Mouse (Mus musculus): ENCODE measurements around the gene Tle4. TPM values are rescaled to one million over a fixed set of nuclear protein-coding genes. Genes with fewer than 3 reads are reported as not detected.

Gene Tle4
- total RNA-seq, 2 experiments from 2014 or later, result 15.6 to 18.5 TPM

DNA sequence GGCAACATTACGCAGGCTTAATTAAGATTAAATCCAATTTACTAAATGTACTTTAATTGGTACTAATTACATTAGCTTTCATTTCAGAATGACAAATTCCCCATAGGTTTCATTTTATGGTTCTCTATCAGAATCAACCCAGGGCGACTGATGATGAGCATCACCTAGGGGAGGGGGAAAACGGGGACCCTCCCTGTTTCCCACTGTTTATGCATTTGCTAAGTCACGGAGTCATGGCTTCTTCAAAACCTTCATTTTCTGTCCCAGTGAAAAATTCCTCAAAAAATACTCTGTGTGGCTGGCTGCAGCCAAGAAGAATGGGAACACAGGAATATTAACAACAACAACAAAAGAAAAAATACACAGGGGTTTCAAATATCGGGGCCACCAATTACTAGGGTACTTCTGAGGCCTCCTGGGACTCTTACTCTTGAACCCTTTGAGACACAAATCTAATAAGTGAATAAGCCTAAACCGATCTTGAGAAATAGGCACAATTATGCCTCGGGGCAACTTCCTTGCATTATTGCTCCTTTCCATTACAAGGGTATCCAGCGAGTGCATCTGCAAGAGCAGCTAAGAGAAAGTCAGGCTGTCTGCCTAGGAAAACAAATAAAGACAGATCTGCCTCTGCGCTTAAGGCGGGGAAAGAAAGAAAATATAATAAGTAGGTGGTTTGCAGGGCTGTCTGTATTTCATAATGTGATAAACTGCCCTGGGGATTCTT, 5.9 kb downstream of the Tle4 start:
- no peak for DNase-seq (ENCODE audit: low spot score in 2 of 2)

DNA sequence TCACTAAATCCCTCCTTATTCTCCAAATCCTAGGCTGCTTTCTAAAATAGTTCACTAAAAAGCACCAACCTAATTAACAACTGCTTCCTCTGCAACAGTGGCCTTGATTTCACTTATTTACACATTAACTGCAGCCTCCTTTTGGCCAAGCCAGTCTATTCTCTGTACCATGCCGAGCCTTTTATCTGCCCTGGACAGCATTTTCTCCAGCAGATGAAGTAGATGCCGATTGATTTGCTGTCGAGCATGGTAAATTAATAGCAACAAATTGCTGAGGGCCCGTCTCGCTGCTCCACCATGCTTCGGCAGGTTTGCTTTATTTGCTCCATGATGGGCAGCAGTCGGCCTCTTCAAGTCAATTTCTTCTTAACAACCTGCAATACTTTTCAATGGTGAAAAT, 7.7 kb downstream of the Tle4 start:
- DNase-seq (ENCODE audit: low spot score in 2 of 2), result no peak

GRCm38 (mm10) chr19:14588221-14589123, 9.4 kb downstream of the Tle4 start:
- DNase-seq (ENCODE audit: low spot score in 2 of 2), result no peak

GRCm38 (mm10) chr19:14586171-14586570, 11.7 kb downstream of the Tle4 start:
- DNase-seq (ENCODE audit: low spot score in 2 of 2), result no peak

DNA sequence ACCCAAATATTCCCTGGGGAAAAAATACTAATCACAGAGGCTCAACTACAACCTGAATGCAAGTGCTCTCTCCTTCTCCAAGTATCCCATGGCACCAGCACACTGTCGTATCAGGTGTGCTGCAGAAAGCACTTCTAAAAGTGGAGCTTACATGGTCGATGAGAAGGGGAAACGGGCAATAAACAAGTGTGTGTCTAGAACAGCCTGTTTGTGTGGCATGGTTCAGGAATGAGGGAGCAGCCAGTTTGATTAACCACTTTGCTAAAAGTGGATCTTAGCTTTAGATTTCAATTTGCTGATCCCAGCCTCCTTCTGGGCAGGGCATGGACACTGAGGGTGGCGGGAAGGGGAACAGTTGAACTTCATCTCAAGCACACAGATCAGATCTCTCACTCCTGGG, 12.1 kb downstream of the Tle4 start:
- no peak for DNase-seq (ENCODE audit: low spot score in 2 of 2)

DNA sequence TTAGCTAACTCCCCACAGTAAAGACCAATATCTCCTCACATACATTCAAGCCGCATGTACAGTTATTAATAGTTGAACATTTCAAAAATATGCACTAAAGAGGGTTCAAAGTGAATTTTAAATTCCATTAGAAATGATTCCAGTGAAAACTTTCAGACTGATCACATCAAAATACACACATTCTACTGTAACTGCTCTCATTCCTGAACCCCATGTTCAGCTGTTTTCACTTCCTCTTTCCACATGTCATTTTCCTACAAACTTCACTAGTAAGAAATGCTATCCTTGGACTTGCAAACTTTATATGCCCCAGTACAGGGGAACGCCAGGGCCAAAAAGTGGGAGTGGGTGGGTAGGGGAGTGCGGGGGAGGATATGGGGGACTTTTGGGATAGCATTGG, 12.6 kb downstream of the Tle4 start:
- no peak for DNase-seq (ENCODE audit: low spot score in 2 of 2)

- no peak for DNase-seq (ENCODE audit: low spot score in 2 of 2)
These were observed 19.2 kb downstream of the Tle4 start for GRCm38 (mm10) chr19:14578698-14579097.

- DNase-seq (ENCODE audit: low spot score in 2 of 2), result no peak
These were observed 19.8 kb downstream of the Tle4 start for GRCm38 (mm10) chr19:14578016-14578415.

- DNase-seq (ENCODE audit: low spot score in 2 of 2), result no peak
These were observed 21.5 kb downstream of the Tle4 start for GRCm38 (mm10) chr19:14576311-14576710.

DNA sequence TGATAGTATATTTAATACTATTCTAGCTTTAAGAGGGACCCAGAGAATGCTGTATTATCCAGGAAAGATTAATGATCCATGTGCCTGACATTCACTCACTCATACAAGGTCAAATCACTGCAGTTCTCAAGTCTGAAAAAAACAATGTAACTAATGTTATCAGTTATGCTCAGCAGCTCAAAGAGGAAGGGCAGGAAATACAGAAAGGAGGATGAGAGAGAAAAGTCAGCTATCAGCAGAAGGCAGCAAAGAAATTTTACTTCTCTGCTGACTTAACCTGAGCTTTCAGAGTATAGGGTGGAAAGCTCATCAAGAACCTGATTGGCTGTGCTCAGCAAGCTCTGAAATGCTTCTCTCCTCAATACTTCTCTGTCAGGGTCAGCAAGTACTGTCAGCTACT, 29.0 kb downstream of the Tle4 start:
- DNase-seq (ENCODE audit: low spot score in 2 of 2), result no peak

GRCm38 (mm10) chr19:14567081-14567480, 30.8 kb downstream of the Tle4 start:
- no peak for DNase-seq (ENCODE audit: low spot score in 2 of 2)

GRCm38 (mm10) chr19:14566564-14567021, 31.3 kb downstream of the Tle4 start:
- DNase-seq (ENCODE audit: low spot score in 2 of 2), result no peak

DNA sequence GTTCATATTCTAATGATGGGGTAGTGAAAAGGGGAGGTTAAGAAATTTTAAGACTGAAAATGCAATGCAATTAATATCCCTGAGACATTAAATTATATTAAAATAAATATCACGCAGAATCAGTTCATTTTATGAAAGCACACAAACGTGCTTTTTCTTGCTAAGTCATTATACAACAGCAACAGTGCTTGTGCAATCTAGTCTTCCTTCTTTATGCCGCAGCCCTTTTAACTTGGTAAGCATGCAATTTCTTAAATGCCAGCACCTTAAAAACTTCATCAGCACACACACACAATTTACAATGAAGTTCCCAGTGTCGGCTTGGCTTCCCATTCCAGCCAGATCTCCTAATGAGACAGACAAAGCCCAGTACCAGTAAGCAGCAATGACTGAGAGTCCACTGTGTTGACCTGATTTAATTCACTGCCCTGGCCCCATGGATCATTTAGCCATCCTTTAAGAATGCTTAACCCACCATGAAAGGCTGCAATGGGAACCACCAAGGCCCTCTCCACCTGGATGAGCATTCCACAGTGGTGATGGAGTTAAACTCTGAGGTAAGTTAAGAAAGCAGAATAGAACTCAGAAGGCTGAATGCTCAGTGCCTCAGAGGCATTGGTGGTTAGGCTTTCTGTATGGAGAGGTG, 32.3 kb downstream of the Tle4 start:
- DNase-seq (ENCODE audit: low spot score in 2 of 2), result no peak

DNA sequence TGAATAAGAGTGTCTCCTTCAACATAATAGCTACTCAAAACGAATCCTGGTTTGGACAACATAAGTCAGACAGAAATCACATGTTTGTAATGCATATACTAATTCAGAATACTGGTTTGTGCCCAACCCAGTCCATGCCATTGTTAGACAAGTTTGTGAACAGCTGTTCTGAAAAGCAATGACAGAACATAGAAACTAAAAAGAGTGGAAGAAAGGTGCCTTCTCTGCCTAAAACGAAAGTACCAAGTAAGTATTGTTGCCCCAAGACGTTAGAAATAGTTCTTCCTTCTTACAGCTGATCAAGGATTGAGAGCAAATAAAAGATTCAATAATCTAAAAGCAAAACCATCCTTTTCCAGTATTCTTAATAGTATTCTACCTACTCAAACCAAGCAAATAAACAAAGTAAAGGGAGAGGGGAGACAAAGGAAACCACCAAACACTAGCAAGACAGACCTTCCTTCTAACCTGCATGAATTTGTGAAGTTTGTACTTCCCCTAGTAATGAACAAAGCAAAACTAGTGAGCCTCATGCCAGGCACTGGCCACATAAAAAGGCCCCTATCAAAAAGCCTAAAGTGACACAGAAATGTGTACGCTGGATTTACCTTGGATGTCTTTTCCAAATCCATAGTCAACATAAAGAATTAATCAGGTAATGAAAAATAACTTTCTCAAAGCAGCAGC, 34.4 kb downstream of the Tle4 start:
- DNase-seq (ENCODE audit: low spot score in 2 of 2), result no peak

GRCm38 (mm10) chr19:14547871-14548270, 50.0 kb downstream of the Tle4 start:
- DNase-seq (ENCODE audit: low spot score in 2 of 2), result no peak

DNA sequence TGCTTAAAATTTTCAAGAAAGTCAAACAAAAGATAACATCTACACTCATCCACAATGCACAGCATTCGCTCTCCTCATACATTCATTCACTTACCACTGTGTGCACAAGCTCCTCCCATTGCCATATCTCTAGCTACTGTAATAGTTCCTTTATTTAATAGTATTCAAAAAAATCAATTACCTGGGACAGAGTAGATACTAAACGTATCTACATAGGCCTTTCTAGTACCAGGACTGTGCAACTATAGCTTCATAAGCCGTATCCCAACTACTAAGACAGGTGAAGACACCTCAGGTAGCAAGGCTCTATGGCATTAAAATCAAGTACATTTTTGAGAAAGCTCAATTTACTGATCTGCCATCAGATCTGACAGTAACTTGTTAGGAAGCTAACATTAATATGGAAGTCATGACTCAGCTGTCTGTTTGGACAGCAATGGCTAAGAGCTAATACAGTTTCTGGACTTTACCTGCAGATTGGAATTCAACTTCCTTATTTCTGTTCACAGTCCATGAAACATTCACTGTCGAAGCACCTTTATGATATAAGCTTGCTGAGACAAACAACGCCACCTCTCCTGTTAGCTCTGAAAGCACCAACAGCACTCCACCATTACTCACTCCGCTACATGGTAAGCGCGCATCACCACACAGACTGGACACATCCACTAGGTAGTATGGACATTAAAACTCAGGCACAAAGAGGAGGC, 50.6 kb downstream of the Tle4 start:
- no peak for DNase-seq (ENCODE audit: low spot score in 2 of 2)

DNA sequence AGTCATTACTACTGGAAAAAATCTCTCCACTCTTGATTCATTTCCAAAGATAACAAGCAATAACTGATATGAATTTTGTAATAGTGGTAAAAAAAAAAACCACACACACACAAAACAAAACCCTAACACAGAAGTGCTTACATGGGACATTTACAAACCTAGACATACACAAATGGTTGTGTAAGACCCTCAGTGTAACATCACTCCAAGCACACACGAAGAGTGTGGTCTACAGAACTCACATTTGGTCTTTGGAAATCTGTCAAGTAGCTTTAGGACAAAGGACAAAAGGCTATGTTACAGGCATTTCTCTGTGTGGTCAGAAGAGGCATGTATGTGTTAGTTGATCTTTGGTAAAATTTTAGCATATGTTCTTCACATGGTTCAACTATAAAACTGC, 52.4 kb downstream of the Tle4 start:
- DNase-seq (ENCODE audit: low spot score in 2 of 2), result no peak

GRCm38 (mm10) chr19:14543305-14543704, 54.5 kb downstream of the Tle4 start:
- no peak for DNase-seq (ENCODE audit: low spot score in 2 of 2)

GRCm38 (mm10) chr19:14540678-14541077, 57.2 kb downstream of the Tle4 start:
- DNase-seq (ENCODE audit: low spot score in 2 of 2), result no peak

- no peak for DNase-seq (ENCODE audit: low spot score in 2 of 2)
These were observed 61.2 kb downstream of the Tle4 start for GRCm38 (mm10) chr19:14536676-14537075.

DNA sequence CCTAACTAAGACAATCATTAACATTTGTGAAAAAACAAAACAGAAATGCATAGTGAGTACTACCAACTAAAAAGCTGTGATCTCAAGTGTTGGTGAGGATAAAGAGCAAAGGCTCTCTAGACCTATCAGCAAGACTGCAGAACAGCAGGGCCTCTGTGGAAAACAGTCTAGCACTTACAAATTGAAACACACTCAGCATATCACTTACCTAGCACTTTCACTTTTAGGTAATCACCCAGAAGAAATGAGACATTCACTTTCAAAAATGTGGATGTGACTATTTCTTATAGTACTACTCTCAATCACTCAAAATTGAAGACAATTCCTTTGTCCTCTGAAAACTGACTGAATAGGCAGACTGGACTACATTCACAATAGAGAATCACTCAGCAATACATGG, 63.4 kb downstream of the Tle4 start:
- no peak for DNase-seq (ENCODE audit: low spot score in 2 of 2)
